Mouse (Mus musculus) liver, embryonic 14.5 days (tissue): ENCODE data around the gene Lyg1.

ENCODE experiments used
- CTCF ChIP-seq: IDR thresholded peaks from 2 replicates; pipeline ENCODE4 v1.5.1; 2016; ENCODE audit warnings: antibody characterized with exemption, low read depth, control low read depth
- EP300 ChIP-seq: IDR thresholded peaks from 2 replicates; pipeline ENCODE4 v1.6.1; 2016; ENCODE audit warnings: antibody characterized with exemption, low read depth

GRCm38 (mm10) chr1:38003046-38003445, 45.5 kb upstream of the Lyg1 start:
- TF ChIP-seq CTCF, result no peak
- TF ChIP-seq EP300, result no peak
